Mouse (Mus musculus): ENCODE measurements around the gene Uhrf1.

GRCm38 (mm10) chr17:56330345-56330744 lies 27.2 kb downstream of the Uhrf1 start:
- TF ChIP-seq GATA1 (IDR thresholded peaks at IDR 0.05; ENCODE audit: low read length) (no peak), TAL1 (IDR thresholded peaks at IDR 0.05; ENCODE audit: low read length) (no peak)

All from erythroblast, embryonic 14.5 days (primary cell).